Mouse (Mus musculus) cerebellum, adult (tissue): ENCODE measurements around the gene Sf3b5.
"Not testable (repeated sequence)": the region's sequence is repeated elsewhere in the genome, so short reads cannot be mapped to it uniquely, and the experiment has no call there.

ENCODE experiments used
- ATAC-seq: cut with Nextera tagmentation; 2 replicates; pipeline ENCODE4 v1.9.2; 2017; ENCODE audit warnings: mild to moderate bottlenecking, moderate library complexity, mixed read lengths; ENCODE audit not compliant: insufficient number of reproducible peaks, low FRiP score, low TSS enrichment

Gene Sf3b5

GRCm38 (mm10) chr10:12996736-12997477 is 8.2 kb upstream of the Sf3b5 start:
- ATAC-seq = peak; percentile 90

DNA sequence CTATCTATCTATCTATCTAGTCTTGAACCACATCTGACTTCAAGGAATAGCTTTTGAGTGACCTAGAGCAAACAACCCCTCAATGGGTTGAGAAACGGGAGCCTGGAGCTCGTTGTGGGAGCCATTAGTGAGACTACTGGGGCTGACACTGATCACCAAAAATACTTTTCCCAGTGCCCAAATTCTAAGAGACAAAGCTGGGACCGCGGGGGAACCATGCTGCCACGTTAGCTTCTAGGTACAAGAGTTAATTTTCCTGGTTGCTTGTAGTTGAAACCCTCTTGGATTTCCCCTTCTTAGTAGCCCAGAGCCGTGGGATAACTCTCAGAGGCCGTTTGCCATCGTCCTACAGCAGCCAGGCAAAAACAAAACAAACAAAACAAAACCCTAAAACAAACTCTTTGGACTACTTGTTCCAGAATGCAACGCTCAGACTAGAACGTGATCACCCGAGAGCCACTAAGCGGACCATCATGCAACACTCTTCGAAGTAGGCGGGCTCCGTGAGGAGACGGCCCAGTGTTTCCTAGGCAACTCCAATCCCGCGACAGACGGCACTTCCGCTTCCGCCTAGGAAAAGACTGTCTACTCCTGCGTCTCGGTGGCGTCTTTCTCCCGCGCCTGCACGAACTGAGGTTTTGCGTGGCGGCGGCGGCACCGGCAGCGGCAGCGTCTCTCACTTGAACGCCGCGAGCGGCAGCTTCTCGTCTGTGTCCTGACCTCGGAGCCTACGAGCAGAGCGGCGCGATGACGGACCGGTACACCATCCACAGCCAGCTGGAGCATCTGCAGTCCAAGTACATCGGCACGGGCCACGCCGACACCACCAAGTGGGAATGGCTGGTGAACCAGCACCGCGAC is 3.0 kb downstream of the Sf3b5 start:
- ATAC-seq = peak; percentile 100

DNA sequence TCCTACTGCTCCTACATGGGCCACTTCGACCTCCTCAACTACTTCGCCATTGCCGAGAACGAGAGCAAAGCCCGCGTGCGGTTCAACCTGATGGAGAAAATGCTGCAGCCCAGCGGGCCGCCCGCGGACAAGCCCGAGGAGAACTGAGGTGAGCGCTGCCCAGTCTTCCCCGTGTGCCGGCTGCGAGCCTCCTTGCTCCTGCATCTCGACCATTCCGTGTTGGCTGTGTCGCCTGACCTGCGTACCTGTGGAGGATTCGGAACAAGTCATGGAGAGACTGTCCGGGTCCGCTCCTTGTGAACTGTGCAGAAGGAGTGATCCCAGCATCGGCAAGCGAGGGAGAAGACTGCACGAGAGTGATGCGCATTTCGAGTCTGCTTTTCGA is 3.6 kb downstream of the Sf3b5 start:
- peak; percentile 13; the same call in 1 of the 2 replicates for ATAC-seq

GRCm38 (mm10) chr10:13014026-13014425 is 8.9 kb downstream of the Sf3b5 start:
- ATAC-seq = no peak

GRCm38 (mm10) chr10:13016573-13016972 is 11.4 kb downstream of the Sf3b5 start:
- peak; percentile 54; the same call in 1 of the 2 replicates for ATAC-seq

- no peak for ATAC-seq
Observed at GRCm38 (mm10) chr10:13018510-13018909, 13.4 kb downstream of the Sf3b5 start.

DNA sequence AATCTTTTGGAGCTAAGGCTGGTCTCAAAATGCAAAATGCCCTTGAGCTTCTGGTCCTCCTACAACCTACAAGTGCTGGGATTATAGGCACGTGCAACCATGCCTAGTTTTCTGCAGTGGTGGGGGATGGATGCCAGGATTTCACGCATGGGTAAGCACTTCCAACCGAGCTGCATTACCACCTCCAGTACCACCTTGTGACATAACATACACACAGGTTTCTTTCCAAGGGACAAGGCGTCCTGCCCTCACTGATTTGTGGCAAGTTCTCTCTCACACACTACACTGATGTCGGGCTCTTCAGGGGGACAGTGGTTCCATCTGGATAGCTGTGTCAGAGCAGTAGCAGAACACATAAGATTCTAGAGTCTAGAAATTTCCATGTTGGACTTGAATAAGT is 13.9 kb downstream of the Sf3b5 start:
- no peak for ATAC-seq

DNA sequence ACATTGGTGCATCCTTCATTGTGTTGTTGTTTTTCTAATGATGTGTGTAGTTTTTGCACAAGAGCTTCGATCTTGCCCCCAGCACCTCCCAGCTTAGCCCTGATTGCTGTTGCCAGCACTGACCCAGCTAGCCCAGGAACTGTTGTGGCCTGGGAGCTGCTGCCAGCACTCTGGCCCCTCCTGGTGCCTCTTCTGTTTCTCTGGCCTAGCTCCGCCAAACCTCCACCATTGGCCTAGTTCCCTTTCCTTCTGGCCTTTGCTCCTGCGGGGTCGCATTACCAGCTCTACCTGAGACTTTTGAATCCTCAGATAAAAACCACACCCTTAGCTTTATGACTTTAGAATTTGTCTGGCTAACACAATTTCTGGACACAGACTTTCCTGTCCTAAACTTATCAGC is 17.0 kb downstream of the Sf3b5 start:
- no peak for ATAC-seq

DNA sequence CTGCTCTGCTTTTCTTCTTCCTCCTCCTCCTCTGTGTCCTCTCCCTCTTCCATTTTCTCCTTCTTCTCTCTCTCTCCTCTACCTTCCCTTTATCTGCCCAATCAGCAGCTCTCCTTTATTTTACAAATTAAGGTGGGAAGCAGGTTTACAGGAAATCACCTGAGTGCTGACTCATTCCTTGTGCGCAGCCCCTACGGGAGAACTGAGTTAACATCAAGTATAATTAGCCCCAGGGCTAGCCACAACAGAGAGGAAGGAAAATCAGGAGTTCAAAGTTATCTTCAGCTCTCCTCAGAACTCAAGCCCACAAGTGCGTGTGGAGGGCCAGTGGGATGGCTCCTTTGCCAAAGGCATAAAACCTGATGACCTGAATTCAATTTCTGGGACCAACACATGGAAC is 18.8 kb downstream of the Sf3b5 start:
- not testable (repeated sequence) for ATAC-seq

GRCm38 (mm10) chr10:13027702-13028101 is 22.6 kb downstream of the Sf3b5 start:
- no peak for ATAC-seq

DNA sequence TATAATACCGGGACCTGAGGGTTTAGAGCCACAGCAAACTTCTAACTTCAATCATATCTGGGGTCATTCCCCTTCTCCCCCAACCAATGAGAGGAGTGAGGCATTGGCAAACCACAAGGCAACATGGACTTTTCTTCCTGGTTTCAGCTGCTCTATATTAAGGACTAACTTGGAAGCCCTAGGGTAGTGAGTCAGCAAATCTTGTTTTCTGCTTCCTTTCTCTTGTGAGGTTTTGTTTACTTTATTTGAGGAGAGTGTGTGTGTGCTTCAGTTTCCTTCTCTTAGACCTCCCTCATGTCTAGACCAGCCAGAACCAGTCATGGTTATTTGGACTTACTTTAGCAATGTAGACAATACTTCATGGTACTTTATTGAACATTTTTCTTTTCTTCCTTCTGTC is 23.1 kb downstream of the Sf3b5 start:
- ATAC-seq = no peak

DNA sequence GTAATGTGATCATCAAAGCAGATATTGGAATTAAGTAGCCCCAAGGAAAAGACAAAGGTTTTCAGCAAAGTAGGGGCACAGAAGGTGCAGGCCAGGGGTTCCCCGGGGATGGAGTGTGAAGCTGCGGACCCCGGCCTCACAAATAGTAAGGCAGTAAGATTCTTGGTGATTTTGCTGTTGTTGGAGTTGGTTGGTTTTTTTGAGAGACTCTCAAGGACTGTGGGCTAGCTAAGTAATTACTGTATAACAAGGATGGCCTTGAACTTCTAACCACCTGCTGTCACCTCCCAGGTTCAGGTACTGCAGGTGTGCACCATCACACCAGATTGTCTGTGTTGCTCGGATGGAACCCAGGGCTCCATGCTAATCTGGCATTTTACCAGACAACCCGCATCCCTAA is 24.3 kb downstream of the Sf3b5 start:
- ATAC-seq = no peak

GRCm38 (mm10) chr10:13035270-13035669 is 30.1 kb downstream of the Sf3b5 start:
- no peak for ATAC-seq

GRCm38 (mm10) chr10:13039637-13040174 is 34.6 kb downstream of the Sf3b5 start:
- no peak for ATAC-seq

- ATAC-seq = no peak
Observed at GRCm38 (mm10) chr10:13044659-13045058, 39.5 kb downstream of the Sf3b5 start.

DNA sequence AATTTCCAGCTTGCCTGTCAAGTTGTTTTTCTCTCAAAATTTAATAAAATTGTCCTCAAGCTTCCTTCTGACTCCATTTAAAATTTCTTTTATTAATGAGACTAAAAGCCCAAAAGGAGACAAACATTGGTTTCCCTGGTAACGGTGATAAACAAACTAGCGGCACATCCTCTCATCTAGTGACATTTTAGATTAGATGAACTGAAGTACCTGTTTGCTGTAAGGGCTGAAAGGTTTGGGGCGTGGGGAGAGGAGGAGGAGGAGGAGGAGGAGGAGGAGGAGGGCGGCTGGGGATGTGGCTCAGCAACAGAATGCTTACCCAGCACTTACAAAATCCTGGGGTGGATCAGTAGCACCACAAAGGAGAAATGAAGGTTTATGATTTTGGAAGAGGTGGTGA is 42.7 kb downstream of the Sf3b5 start:
- ATAC-seq = no peak

- ATAC-seq = no peak
Observed at GRCm38 (mm10) chr10:13056863-13057381, 51.8 kb downstream of the Sf3b5 start.
